Mouse (Mus musculus) kidney, adult 2 months (tissue): ENCODE data around the gene 2210011C24Rik. TPM values are rescaled to one million over a fixed set of nuclear protein-coding genes. Genes with fewer than 3 reads are reported as not detected.
A peak's percentile ranks its signal among the peaks of the same experiment; 100 is the strongest.

Experiments used
- DNase-seq: peaks from one replicate; pipeline ENCODE4 v3.0.0; 2021
- H3K27ac ChIP-seq: fragments of 200-500 bp; 2 replicates; pipeline ENCODE4 v1.5.1; 2012; ENCODE audit warnings: low read depth, low read length, control low read depth, inconsistent platforms; ENCODE audit not compliant: insufficient read depth
- H3K27me3 ChIP-seq: fragments of 200-500 bp; replicated peaks from 2 replicates; pipeline ENCODE4 v1.6.1; 2012; ENCODE audit warnings: mild to moderate bottlenecking, moderate library complexity, low read length, inconsistent platforms; ENCODE audit not compliant: control insufficient read depth, insufficient read depth
- H3K36me3 ChIP-seq: fragments of 200-500 bp; 2 replicates; pipeline ENCODE4 v1.6.1; 2012; ENCODE audit warnings: mild to moderate bottlenecking, moderate library complexity, low read length, inconsistent platforms; ENCODE audit not compliant: control insufficient read depth, insufficient read depth
- H3K4me1 ChIP-seq: fragments of 200-500 bp; 2 replicates; pipeline ENCODE4 v1.6.1; 2011; ENCODE audit warnings: low read length; ENCODE audit not compliant: control insufficient read depth, insufficient read depth
- H3K4me3 ChIP-seq: fragments of 200-500 bp; 2 replicates; pipeline ENCODE4 v1.5.1; 2011; ENCODE audit warnings: mild to moderate bottlenecking, low read depth, low read length, control low read depth; ENCODE audit not compliant: insufficient read depth
- CTCF ChIP-seq: fragments of 200-500 bp; conservative IDR thresholded peaks from 2 replicates; pipeline ENCODE4 v1.5.1; 2011; ENCODE audit warnings: low read depth, mild to moderate bottlenecking, control low read depth, low read length, moderate library complexity, mixed read lengths; ENCODE audit not compliant: insufficient read depth, insufficient read length
- POLR2A ChIP-seq: fragments of 200-500 bp; IDR thresholded peaks from one replicate; pipeline ENCODE4 v1.6.1; 2011; ENCODE audit warnings: low read depth, low read length, control low read depth
- WGBS: fragments of 180-500 bp; shearing (Covaris S2); methylation state at CpG from one replicate; pipeline ENCODE4 v1.1.7; 2018; 5-methylcytosine and 5-hydroxymethylcytosine counted together
- polyA plus RNA-seq: library from polyadenylated mRNA; depleted of rRNA; stranded (reverse); fragments of >200 nt; gene quantifications from 2 replicates; pipeline ENCODE4 v1.2.3, GENCODE M21; 2012

The 2210011C24Rik gene
- polyA plus RNA-seq, 1 experiment: 9.1 TPM

DNA sequence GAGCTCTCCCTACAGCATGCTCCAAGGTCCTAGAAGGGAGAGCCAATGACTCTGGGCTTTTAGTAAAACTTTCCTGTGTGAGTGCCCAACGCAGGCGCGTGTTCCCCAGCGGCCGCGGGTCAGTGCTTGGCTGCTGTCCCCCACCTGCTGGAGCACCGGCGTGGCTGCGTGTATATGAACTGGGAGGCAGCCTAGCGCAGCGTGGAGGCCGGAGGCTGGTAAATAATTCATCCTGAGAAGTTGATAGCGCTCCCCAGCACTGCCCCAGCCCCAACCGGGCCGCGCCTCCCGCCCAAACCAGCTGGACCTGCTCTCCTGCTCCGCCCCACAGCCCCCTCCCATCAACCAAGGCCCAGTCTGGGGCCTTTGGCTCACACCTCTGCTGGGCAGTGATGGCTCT lies 9.1 kb upstream of the 2210011C24Rik start, which contains the start of gene Palm3:
TSS of gene Palm3 (plus strand) at position 376 of the 400 bp plus-strand sequence.
- no peaks in the 10 kb centered on the region for H3K36me3 ChIP-seq
- 15% methylated on average over 18 of the region's 18 CpGs for WGBS
- peak; percentile 88 for DNase-seq
- H3K4me3 ChIP-seq: peak within 1 kb of the TSS; percentile 11; the same call in 1 of the 2 replicates
- peaks cover 31% of the 10 kb centered on the region for H3K4me1 ChIP-seq
- H3K27me3 ChIP-seq: no peaks in the 10 kb centered on the region
- H3K27ac ChIP-seq: peak within 1 kb of the TSS; percentile 45; the same call in 1 of the 2 replicates
- no peak for TF ChIP-seq CTCF
- TF ChIP-seq POLR2A: no peak

DNA sequence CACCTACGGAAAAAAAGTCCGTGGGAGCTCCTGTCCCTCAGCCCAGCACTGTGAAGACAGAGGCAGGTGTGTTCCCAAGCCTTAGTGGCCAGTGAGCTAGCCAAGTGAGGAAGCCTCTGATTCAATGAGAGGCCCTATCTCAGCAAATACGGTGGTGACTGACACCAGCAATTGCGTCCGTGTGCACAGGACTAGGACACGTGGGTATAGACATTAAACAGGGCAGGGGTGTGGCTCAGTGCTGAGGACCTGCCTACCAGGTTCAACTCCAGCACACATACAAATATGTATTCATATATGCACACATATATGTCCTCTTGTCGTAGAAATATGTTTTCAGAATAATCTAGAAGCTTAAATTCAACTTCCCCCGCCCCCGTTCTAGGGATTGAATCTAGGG lies 7.8 kb upstream of the 2210011C24Rik start:
- 78% methylated on average over 9 of the region's 9 CpGs for WGBS
- no peak overlapping the region for H3K4me3 ChIP-seq
- no peak for DNase-seq
- H3K27ac ChIP-seq: no peak overlapping the region
- no peaks in the 10 kb centered on the region for H3K36me3 ChIP-seq
- no peak for TF ChIP-seq CTCF
- TF ChIP-seq POLR2A: no peak
- H3K27me3 ChIP-seq: no peaks in the 10 kb centered on the region
- peaks cover 31% of the 10 kb centered on the region for H3K4me1 ChIP-seq

DNA sequence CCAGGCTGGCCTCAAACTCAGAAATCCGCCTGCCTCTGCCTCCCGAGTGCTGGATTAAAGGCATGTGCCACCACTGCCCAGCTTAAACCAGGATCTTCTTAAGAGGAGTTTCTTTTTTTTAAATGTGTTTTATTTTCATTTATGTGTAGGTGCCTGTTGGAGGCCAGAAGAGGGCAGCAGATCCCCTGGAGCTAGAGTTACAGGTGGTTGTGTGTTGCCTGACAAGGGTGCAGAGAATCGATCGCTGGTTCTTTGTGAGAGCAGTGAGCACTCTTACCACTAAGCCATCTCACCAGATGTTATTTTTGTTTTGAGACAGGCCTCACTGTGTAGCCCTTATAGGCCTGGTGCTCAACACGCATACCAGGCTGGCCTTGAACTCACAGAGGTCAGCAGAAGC lies 3.9 kb upstream of the 2210011C24Rik start:
- TF ChIP-seq POLR2A (no peak), CTCF (no peak)
- DNase-seq: no peak

DNA sequence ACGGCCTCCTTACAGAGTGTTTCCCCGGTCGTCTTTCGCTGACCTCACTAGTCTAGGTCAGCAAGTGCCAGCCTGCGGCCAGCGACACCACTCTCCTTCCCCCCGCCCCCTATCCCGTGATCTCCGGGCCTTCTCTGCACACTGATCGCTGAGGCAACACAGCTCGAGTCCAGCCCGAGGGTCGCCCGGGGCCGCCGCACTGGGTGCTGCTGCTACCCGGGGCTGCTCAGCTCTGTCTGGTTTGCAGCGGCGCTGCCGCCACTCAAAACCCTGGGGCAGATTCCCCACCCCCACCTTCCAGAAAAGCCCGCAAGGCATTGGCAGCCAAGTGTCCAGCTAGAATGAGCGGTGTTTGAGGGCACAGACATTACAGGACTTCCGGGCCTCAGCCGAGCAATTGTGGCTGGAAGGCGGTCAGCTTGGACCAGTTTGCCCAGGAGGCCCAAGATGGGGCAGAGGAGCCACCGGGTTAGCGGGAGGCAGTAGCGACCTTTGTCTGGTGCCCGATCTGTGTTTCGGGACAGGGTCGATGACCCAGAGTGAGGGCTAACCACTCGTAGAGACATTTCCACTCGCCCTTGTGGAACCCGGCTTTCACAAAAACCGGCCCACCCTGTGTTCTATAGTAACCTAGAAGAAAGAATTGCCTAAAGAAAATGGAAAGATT lies 661 bp upstream of the 2210011C24Rik start:
- DNase-seq: peak; percentile 78
- H3K4me3 ChIP-seq: peak overlapping the region; percentile 39
- WGBS: 15% methylated on average over 35 of the region's 35 CpGs
- H3K4me1 ChIP-seq: peaks cover 6% of the 10 kb centered on the region
- no peak for TF ChIP-seq CTCF
- TF ChIP-seq POLR2A: no peak
- H3K36me3 ChIP-seq: no peaks in the 10 kb centered on the region
- H3K27ac ChIP-seq: 0 out of 2 replicates have a peak overlapping the region, but pooled peaks have one; percentile 18
- no peaks in the 10 kb centered on the region for H3K27me3 ChIP-seq

More for the DNA sequence above, 3.9 kb upstream of the 2210011C24Rik start:
- Histone ChIP-seq H3K4me1 (peaks cover 6% of the 10 kb centered on the region; the same call in 1 of the 2 replicates), H3K27ac (no peak overlapping the region), H3K4me3 (no peak overlapping the region), H3K36me3 (no peaks in the 10 kb centered on the region), H3K27me3 (no peaks in the 10 kb centered on the region)
- 97% methylated on average over 5 of the region's 5 CpGs for WGBS

DNA sequence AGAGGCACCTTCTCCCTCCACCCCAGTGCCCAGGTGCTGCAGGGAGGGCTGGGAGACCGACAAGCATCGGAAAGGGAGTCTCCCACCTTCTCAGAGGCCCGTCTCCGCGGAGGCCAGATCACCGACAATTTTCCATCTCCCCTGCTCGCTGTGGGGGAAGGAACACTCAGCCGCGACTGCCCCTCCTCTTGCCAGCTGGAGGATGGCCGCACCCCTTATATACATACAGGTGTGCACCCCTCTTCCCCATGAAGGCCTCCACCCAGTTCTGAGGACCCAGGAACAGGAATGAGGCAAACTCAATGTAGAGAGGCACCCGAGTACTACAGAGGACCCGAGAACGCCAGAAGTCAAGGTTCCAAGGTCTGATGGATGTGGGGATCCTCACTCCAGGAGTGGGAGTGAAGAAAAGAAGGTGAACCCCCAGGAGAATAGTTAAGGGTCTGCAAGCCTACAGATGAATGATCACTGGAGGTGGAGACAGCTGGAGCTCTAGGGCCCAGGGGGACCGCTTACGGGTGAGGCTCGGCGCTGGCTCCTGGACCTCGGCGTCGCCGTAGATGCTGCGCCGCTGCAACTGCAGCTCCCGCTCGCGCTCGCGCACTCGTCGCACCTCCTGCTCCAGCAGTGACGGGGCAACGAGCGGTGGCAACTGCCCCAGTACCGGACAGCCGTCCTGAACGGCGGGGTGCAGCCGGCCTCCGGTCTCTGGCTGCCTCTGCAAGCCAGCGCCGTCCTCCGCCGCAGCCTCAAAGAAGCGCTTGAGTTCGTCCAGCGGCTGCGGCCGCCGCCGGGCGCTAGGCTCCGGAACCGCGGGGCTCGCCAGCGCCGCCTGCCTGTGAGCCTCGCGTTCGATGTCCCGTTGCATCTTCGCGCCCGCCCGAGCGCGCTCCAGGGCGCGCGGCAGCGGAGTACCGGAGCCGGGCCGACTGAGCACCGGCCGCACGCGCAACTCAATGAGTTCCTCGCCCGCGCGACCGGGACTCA lies 1.1 kb downstream of the 2210011C24Rik start:
- DNase-seq: peak; percentile 86
- 4% methylated on average over 83 of the region's 83 CpGs for WGBS

DNA sequence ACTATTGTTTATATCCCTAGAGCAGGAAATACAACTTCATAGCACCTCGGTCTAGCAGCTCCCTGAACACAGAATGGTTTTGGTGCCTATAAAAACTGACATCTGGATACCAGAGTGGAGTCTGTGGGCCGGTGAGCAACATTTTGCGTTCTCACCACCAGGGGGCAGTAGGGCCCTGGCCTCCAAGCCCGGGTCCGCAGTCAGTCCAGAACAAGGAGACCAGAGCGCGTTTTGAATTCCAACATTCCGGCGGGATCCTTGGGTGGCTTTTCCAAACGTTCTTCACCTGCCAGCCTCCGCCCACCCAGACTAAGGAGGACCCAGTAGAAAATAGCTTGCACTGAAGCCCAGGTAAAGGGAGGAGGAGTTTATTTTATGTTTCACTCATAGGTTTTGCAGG lies 2.1 kb downstream of the 2210011C24Rik start:
- WGBS: 2% methylated on average over 11 of the region's 11 CpGs
- Histone ChIP-seq H3K4me1 (peaks cover 9% of the 10 kb centered on the region), H3K27me3 (no peaks in the 10 kb centered on the region), H3K36me3 (no peaks in the 10 kb centered on the region), H3K4me3 (no peak overlapping the region), H3K27ac (no peak overlapping the region)
- TF ChIP-seq POLR2A (no peak), CTCF (peak; percentile 88)
- peak; percentile 94 for DNase-seq

More for the DNA sequence above, 1.1 kb downstream of the 2210011C24Rik start:
- H3K27me3 ChIP-seq: no peaks in the 10 kb centered on the region
- no peaks in the 10 kb centered on the region for H3K36me3 ChIP-seq
- TF ChIP-seq CTCF (peak; percentile 59), POLR2A (no peak)
- peak overlapping the region; percentile 54 for H3K4me3 ChIP-seq
- peaks cover 6% of the 10 kb centered on the region for H3K4me1 ChIP-seq
- no peak overlapping the region for H3K27ac ChIP-seq
